Mouse (Mus musculus) urinary bladder, adult 2 months (tissue): ENCODE measurements around the gene Fibcd1. TPM values are rescaled to one million over a fixed set of nuclear protein-coding genes. Genes with fewer than 3 reads are reported as not detected.

Experiments
- DNase-seq: peaks from one replicate; pipeline ENCODE4 v3.0.0; 2022; ENCODE audit warnings: low spot score
- polyA plus RNA-seq: library from polyadenylated mRNA; depleted of rRNA; stranded (reverse); fragments of >200 nt; gene quantifications from 2 replicates; pipeline ENCODE4 v1.2.3, GENCODE M21; 2012; rRNA removed

Fibcd1 gene
- polyA plus RNA-seq, result 0.01 and 0.04 TPM in 2 replicates

- no peak for DNase-seq
These were observed at the start of gene Fibcd1 for GRCm38 (mm10) chr2:31845896-31846691. Gene Fibcd1, minus strand, starts transcription at chr2:31846005.

DNA sequence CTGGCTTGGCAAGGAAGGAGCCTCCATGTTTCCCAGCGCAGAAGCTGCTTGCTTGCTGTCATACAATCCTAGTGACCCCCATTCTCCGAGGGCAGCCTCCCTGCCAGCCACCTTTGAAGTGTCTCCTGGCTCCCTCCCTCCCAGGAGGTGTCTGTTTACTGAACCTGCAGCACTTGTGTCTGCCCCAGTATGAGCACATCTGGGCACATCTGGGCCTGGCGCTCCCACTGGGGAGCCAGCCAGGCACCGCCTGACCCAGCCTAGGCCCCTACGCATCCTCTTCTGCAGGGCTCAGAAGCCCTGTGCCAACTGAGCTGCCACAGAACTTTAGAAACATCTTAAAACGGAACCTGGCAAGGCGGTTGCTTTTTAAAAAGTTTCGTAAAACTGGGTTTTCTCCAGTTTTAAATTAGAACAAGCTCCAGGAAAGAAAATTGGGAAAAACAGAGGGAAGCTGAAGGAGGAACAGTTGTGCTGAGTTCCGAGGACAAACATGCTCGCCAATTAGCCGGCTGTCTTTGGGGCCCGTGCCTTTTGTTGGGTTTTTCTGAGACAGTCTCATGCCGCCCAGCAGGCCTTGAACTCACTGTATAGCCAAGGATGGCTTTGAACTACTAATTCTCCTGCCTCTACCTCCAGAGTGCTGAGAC, 48.5 kb upstream of the Fibcd1 start:
- no peak for DNase-seq

DNA sequence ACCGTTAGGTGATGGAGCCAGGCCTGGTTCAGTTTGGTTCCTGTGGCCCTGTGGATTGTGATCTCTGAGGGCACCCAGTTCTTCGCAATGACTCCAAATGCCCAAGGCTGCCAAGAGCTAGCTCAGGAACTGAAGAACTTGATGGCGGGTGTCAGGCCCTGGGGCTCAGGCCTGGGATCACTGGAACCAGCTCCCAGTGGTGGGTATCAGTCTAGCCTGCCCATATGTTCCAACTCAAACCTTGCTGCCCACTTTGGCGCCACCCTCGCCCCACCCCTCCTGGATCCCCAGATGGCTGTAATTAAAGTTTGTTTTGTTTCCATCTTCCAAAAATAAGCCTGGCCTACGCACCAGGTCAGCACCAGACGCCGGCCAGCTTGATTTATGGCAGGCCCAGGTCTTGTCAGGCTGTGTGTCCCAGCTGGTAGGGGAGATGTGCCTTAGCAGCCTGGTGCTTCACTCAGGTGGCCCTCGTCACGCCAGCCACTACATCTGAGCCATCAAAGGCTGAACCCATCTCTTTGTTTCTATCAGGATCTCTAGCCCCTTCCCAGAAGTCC, 47.4 kb upstream of the Fibcd1 start:
- DNase-seq, result no peak

GRCm38 (mm10) chr2:31891219-31891618, 45.4 kb upstream of the Fibcd1 start:
- no peak for DNase-seq

- DNase-seq, result no peak
These were observed 43.1 kb upstream of the Fibcd1 start for GRCm38 (mm10) chr2:31888871-31889270.

GRCm38 (mm10) chr2:31887030-31887429, 41.2 kb upstream of the Fibcd1 start, which contains the start of gene Lamc3:
Gene Lamc3, plus strand, starts transcription at chr2:31887291.
- DNase-seq, result no peak

- DNase-seq, result no peak
These were observed 39.0 kb upstream of the Fibcd1 start for GRCm38 (mm10) chr2:31884806-31885205.

DNA sequence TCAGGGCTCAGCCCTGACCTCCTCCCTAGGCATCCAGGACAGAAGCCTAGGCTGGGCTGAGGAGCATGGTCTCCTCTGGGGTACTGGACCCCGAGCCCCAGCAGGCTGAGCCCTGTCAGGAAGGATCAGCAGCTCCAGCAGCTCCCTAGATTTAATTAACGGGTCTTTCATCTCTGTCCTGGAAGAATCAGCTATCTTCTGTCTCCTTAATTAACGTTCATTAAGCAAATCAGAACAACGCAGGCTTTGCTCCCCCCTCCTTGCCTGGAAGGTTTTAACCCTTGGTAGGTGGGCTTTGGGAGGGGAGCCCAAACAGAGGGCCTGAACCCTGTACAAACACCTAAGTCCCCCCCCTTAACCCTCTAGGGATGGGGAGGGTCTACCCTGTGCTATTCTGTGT, 37.3 kb upstream of the Fibcd1 start:
- no peak for DNase-seq

DNA sequence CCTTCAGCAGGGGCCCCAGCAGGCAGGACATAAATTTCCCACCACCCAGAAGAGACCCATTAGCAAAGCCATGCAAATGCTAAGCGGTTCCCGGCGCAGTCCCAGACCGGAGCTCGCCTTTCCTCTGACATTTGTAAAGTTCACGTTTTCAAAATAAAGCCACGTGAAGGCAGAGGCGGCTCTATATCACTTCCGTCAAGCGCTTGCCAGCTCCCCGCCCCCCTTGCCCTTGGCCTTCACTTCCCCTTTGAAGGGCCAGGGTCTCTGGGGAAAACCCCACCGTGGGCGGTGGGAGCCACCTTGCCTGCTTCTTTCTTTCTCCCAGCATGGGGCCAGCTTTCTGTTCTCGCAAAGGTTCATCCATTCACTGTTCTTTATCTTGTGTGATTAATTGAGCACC, 35.1 kb upstream of the Fibcd1 start:
- no peak for DNase-seq

- no peak for DNase-seq
These were observed 32.8 kb upstream of the Fibcd1 start for GRCm38 (mm10) chr2:31878610-31879009.

DNA sequence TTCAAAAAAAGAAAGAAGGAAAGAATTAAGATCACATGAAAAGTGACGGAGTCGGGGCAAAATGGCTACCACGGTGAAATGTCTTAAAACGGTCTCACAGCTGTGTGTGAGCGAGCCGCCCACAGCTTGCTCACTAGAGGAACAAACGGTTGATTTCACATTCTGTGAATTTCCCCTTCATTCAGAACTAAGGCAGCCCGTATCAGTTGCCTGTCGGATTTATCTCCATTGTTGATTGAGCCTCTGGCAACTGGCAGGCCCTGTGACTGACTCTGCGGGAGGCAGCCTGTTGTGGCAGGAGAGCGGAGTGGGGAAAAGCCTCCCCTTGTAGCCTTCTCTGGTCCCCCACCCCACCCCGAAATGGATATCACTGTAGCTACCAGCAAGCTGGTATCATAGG, 30.6 kb upstream of the Fibcd1 start:
- no peak for DNase-seq

DNA sequence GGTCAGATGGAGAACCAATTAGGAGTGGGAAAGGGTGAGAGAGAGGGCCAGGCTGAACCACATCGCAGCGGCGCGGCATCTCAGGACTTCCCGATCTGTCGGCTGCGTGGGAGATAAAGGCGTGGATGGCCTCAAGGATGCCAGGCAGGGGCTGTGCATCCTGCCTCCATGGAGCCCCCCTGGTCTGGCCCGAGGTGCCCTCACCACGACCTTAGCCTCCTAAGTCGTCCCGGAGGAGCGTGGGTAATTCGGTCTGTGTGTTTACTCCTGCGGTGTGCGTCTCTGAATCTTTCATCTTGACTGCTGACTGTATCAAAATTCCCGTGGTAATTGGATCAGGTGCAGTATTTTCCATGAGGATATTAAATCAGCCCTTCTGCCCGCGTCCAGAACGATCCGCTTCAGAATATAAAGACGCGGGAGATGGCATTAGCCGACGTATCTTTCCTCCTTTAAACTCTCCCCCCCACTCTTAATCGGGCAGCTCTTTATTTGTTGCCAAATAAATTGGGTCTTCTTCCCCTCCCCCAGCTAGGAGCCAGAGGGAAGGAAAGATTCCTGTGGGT, 28.6 kb upstream of the Fibcd1 start:
- DNase-seq, result no peak

GRCm38 (mm10) chr2:31870683-31871082, 24.9 kb upstream of the Fibcd1 start:
- no peak for DNase-seq

DNA sequence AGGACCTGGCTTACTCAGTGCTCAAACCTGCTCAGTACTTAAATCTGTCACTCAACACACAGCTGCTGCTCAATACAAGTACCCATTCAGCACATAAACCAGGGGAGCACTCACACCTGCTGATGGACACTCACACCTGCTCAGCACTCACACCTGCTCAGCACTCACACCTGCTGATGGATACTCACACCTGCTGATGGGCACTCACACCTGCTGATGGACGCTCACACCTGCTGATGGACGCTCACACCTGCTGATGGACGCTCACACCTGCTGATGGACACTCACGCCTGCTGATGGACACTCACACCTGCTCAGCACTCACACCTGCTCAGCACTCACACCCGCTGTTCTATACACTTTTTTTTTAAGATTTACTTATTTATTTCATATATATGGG, 23.9 kb upstream of the Fibcd1 start:
- DNase-seq, result no peak

DNA sequence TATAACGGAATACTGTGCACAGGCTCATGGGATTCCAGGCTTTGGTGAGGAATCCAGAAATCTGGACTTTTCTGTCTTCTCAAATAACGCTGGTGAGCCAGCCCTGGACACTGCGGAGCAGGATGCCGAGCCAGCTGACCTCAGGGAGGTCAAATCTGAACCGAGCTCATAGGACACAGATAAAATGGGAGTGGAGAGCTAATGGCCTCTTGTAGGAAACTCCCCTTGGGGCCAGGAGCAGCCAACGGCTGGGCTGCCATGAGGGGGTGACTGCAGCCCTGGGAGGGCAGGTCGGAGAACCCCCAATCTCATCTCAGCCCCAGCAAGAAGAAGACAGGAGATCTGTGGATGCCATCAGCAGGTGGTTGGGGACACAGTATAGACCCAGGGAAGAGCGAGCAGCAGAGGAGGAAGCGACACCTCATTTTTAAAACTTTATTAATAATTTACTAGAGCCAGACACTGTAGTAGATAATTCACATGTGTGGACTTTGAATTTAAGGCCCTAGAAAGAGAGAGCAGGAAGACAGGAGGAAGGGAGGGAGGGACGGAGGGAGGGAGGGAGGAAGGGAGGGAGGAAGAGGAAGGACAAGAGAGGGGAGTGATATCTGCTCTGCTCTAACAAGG, 22.8 kb upstream of the Fibcd1 start:
- DNase-seq, result no peak

DNA sequence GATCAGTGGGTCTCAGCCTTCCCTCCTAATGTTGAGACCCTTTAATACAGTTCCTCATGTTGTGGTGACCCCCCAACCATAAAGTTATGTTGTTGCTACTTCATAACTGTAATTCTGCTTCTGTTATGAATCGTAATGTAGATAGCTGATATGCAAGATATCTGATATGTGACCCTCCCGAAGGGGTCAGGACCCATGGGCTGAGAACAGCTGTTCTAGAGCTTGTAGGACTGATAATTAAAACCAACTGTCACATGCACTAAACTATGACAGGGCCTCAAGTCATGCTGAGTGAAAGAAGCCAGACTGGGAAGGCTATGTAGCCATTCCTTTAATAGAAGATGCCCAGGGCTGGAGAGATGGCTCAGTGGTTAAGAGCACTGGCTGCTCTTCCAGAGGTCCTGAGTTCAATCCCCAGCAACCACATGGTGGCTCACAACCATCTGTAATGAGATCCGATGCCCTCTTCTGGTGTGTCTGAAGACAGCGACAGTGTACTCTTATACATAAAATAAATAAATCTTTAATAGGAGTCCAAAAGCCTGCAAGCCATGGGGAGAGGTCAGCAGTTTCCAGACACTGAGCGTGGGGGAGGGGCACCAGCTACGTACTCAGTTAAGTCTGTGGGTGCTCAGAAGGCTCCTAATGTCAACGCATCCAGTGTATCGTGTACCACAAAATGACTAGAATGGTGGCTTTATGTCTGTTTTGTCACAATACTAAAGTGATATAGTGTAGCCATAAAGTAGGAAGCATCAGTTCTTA, 22.1 kb upstream of the Fibcd1 start:
- no peak for DNase-seq

- DNase-seq, result no peak
These were observed 20.0 kb upstream of the Fibcd1 start for GRCm38 (mm10) chr2:31865794-31866193.

GRCm38 (mm10) chr2:31865322-31865721, 19.5 kb upstream of the Fibcd1 start:
- DNase-seq, result no peak

GRCm38 (mm10) chr2:31864891-31865290, 19.1 kb upstream of the Fibcd1 start:
- DNase-seq, result no peak

DNA sequence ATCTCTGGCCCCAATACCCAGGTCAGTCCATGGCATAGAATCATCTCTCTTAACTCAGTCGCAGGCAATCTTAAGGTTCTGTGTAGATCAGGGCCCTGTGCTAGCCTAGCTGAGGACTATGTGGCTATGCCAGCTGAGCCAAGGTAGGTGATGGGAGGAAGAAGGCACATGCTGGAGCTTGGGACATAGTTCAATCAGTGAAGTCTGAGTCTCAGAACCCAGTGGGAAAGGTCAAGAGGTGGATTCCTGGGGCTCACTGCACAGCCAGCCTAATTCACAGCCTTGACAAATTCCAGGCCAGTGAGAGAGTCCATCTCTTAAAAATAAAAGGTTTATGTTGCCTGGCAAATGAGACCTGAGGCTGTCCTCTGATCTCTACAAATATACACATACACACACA, 18.0 kb upstream of the Fibcd1 start:
- DNase-seq, result no peak

GRCm38 (mm10) chr2:31862919-31863318, 17.1 kb upstream of the Fibcd1 start:
- no peak for DNase-seq
